Mouse (Mus musculus) E14TG2a.4 (cell line): ENCODE data around the gene Slc22a23.

Experiments
- CTCF ChIP-seq: conservative IDR thresholded peaks from 2 replicates; pipeline ENCODE4 v1.5.1; 2014; ENCODE audit warnings: low read length
- NANOG ChIP-seq: IDR thresholded peaks from 2 replicates; pipeline ENCODE4 v1.6.1; 2014; ENCODE audit warnings: borderline replicate concordance, low read length, mixed read lengths
- POU5F1 ChIP-seq: IDR thresholded peaks from 2 replicates; pipeline ENCODE4 v1.6.1; 2014; ENCODE audit warnings: low read length, borderline replicate concordance

- TF ChIP-seq CTCF (no peak), POU5F1 (no peak), NANOG (no peak)
Measured at GRCm38 (mm10) chr13:34152695-34153094, 192.3 kb downstream of the Slc22a23 start.
